Mouse (Mus musculus): Measurements from ENCODE around the gene Gstp2.
"Not testable (repeated sequence)": the region's sequence is repeated elsewhere in the genome, so short reads cannot be mapped to it uniquely, and the experiment has no call there.

Gene Gstp2

GRCm38 (mm10) chr19:4051741-4052515 lies 6.1 kb upstream of the Gstp2 start:
- in situ Hi-C loops (cut with MboI; ENCODE audit: low sequenced_read_pairs), result no loop called here

DNA sequence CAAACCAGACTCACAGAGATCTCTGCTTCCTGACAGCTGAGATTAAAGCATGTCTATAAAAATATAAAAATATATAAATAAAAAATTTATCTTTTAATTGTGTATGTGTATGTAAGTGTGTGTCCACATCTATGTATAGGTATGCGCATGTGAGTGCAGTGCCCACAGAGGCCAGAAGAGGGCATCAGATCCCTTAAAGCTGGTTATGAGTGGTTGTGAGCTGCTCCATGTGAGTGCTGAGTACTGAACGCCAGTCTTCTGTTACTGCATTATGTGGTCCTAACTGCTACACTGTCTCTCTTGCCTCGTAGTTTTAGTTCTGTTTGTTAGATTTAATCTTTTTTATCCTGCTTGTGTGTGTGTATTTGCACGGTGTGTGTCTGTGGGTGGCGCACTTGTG lies 5.2 kb upstream of the Gstp2 start:
- in situ Hi-C loops (cut with MboI; ENCODE audit: low sequenced_read_pairs), result no loop called here

DNA sequence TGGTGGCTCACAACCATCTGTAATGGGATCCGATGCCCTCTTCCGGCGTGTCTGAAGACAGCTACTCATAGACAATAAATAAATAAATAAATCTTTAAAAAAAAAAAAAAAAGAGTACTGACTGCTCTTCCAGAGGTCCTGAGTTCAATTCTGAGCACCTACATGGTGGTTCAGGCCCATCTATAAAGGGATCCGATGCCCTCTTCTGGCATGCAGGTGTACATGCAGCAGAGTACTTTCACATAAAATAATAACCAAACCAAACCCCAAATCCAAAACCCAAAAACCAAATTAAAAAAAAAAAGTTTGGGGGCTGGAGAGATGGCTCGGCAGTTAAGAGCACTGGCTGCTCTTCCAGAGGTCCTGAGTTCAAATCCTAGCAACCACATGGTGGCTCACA lies 3.2 kb upstream of the Gstp2 start:
- in situ Hi-C loops (cut with MboI; ENCODE audit: low sequenced_read_pairs), result not testable (repeated sequence)

DNA sequence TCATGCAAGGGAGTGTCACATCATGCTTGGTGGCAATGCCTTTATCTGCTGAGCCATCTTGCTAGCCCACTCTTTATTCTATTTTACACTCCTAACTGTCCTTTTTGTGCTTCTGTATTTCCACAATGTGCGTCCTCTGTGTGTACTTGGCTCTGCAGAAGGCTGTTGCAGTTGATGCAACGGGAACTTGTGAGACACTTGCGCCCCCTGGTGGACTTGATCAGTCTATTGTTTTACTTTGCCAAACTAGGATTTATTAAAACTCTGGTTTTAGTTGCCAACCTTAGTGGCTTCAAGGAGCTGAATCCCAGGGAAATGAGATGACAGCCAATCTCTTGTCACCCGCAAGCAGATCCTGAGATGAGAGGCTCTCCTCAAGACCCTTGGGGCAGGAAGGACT lies 2.0 kb upstream of the Gstp2 start:
- in situ Hi-C loops (cut with MboI; ENCODE audit: low sequenced_read_pairs), result no loop called here

- in situ Hi-C loops (cut with MboI; ENCODE audit: low sequenced_read_pairs), result no loop called here
Observed at GRCm38 (mm10) chr19:4046866-4047254, 1.0 kb upstream of the Gstp2 start.

GRCm38 (mm10) chr19:4044109-4044508 lies 1.7 kb downstream of the Gstp2 start:
- in situ Hi-C loops (cut with MboI; ENCODE audit: low sequenced_read_pairs), result not testable (repeated sequence)

DNA sequence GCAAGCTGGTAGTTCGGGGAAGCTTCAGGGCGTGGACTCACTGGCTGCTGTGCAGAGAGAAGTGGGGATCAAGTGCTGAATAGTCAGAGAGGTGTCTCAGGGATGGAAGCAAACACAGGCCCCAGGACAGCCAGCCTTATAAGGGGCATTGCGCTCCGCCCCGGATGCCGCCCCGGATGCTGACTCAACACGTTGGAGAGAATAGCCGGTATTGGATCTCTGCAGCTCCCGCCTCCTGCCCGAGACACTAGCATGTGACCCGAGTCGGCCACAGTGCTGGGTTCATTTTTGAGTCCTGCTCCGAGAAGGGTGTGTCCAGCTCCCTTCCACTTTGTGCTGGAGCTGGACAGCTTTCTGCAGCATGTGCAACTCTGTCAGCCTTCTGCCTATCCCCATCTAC lies 3.7 kb downstream of the Gstp2 start:
- in situ Hi-C loops (cut with MboI; ENCODE audit: low sequenced_read_pairs), result no loop called here

GRCm38 (mm10) chr19:4041500-4041899 lies 4.3 kb downstream of the Gstp2 start:
- in situ Hi-C loops (cut with MboI; ENCODE audit: low sequenced_read_pairs), result not testable (repeated sequence)

GRCm38 (mm10) chr19:4040941-4041340 lies 4.9 kb downstream of the Gstp2 start:
- in situ Hi-C loops (cut with MboI; ENCODE audit: low sequenced_read_pairs), result not testable (repeated sequence)

GRCm38 (mm10) chr19:4037788-4038232 lies 8.0 kb downstream of the Gstp2 start, which contains the start of gene Gstp1:
Gene Gstp1, minus strand, starts transcription at chr19:4037985.
- in situ Hi-C loops (cut with MboI; ENCODE audit: low sequenced_read_pairs), result no loop called here

DNA sequence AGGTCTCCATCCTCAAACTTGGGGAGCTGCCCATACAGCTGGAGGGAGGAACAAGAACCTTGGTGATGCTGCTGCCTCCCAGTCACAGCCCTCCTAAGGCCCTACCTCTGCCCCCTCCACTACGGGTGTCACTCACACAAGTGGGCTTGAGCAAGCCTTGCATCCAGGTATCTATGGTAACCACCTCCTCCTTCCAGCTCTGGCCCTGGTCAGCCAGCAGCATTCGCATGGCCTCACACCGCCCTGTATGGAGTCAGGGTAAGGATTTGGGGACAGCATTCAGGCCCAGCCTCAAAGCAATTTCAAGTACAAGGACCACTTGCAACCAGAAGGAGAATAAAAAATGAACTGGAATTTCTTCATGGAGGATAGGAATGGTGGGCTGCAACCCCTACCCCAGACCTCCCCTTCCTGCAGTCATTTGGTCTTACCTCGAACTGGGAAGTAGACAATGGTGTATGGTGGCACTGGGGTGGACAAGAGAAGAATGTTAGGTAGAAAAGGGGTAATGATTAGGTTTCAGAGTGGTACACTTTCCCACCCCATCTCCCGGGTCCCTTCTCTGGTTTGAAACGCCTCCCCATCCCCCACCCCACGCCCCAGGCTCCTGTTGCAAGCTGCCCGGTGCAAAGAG lies 8.6 kb downstream of the Gstp2 start:
- in situ Hi-C loops (cut with MboI; ENCODE audit: low sequenced_read_pairs), result not testable (repeated sequence)

DNA sequence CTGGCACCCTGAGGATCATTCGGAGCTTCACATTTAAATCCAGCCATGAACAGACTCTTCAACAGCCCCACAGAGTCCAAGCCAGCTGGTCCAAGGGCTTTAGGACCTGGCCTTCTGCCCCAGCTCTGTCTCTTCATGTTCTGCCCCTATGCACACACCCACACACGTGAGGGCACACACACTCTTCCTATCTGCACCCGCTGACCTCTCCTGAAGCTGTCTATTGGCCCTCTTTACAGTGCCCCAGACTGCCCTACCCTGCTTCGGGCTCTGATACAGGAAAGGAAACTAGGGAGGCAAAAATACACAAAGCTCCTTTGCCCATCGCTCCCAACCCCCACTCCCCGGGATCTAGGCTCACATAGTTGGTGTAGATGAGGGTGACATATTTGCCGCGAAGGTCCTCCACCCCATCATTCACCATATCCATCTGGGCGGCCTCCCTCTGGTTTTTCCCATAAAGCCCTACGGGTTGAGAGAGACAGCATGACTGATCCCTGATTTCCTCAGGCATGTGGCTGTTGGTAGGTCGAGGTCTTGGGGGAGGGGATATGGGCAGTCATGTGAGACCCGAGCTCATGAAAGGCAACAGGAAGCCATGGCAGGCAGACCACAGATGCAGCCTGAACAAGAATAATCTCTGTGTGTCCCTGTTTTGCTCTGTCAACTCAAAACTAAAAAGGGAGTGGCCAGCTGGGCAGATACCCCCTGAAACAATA lies 9.3 kb downstream of the Gstp2 start:
- in situ Hi-C loops (cut with MboI; ENCODE audit: low sequenced_read_pairs), result no loop called here

DNA sequence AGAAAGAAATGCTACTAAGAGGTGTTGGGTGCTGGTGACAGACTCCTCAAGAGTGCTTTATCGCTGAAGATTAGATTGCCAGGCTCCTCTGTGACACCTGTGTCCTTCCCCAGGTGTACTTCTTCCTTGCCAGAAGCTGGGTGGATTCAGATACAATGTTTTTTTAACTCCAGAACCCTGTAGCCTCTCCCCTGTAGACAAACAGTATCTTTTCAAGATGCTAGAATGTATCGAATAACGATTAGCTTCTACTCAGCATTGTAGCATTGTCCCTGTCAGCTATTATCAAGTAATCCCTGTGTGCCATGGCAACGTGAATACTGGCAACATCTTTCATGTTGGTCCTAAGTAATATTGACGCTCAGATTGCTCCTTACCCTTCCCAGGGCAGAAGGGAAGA lies 12.1 kb downstream of the Gstp2 start:
- in situ Hi-C loops (cut with MboI; ENCODE audit: low sequenced_read_pairs), result no loop called here

DNA sequence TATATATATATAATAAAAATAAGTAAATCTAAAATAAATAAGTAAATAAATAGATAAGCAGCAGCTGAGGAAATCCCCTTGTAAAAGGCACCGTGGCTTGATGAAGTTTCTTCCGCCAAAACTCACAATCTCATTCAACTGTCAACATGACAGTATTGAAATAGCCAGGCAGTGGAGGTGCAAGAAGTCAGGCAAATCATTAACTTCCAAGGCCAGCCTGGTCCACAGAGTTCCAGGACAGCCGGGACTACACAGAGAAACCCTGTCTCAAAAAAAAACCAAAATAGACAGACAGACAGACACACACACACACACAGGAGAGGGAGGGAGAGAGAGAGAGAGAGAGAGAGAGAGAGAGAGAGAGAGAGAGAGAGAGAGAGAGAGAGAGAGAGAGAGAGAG lies 12.5 kb downstream of the Gstp2 start:
- in situ Hi-C loops (cut with MboI; ENCODE audit: low sequenced_read_pairs), result no loop called here

GRCm38 (mm10) chr19:4032668-4033067 lies 13.2 kb downstream of the Gstp2 start:
- in situ Hi-C loops (cut with MboI; ENCODE audit: low sequenced_read_pairs), result no loop called here

DNA sequence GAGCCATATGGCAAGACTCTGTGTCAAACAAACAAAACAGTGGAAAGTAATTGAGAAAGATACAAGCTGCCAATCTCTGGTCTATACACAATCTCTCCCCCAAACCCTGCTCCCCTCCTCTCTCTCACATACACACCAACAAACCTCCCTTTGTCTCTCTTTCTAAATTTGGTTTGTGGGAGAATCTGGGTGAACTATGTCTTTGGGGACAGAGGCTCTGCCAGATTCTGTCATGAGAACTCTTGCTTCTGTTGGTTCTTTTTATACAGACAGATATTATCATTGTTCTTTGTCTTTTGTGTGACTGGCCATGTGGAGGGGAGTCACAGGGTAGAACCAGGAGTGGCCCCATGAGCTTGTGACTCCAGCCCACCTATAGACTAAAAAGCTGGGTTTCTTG lies 18.2 kb downstream of the Gstp2 start:
- in situ Hi-C loops (cut with MboI; ENCODE audit: low sequenced_read_pairs), result no loop called here

- in situ Hi-C loops (cut with MboI; ENCODE audit: low sequenced_read_pairs), result no loop called here
Observed at GRCm38 (mm10) chr19:4023185-4023584, 22.6 kb downstream of the Gstp2 start.

GRCm38 (mm10) chr19:4018743-4019583 lies 26.9 kb downstream of the Gstp2 start:
- in situ Hi-C loops (cut with MboI; ENCODE audit: low sequenced_read_pairs), result no loop called here

- in situ Hi-C loops (cut with MboI; ENCODE audit: low sequenced_read_pairs), result no loop called here
Observed at GRCm38 (mm10) chr19:4017921-4018587, 27.8 kb downstream of the Gstp2 start.

DNA sequence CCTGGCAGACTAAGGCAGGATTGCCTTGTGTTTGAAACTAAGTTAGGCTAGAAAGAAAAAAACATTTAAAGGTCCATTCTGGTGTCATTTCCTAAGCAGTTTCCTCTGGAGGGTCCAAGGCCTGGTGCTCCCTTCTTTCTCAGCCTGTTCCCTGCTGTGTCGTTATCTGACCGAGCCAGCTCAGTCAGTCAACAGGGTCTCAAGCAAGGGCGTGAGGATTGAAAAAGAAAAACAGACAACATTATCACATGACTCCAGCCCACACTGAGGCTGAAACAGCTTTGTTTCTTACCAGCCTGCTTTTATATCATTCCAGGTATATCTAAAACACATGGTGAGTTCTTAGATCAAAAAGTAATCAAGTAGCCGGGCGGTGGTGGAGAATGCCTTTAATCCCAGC lies 30.2 kb downstream of the Gstp2 start:
- in situ Hi-C loops (cut with MboI; ENCODE audit: low sequenced_read_pairs), result no loop called here

All from CH12F3 (cell line).